In the genomic region with DNA sequence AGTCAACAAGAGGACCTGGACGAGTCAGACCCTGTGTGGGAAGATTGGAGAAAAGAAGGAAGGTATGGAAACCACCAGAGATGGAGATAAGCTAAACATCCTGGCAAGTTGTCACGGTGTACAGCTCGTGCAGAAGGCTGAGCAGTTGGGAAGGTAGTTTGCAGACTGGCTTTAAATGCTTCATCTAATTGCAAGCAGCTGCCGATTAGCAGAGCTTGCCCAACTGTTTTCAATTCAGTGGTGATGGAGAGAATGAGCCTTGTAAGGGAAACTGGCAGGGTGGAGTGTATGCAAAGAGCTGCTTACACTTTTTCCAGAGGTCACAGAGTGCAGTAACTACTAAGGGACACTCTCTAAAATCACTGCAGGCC, we compare ENCODE assay signal across 9 mouse cellular contexts.
A peak's percentile ranks its signal among the peaks of the same experiment; 100 is the strongest.
DNase-seq lines count a peak whose midpoint lies in the region; ATAC-seq and TF ChIP-seq lines count a peak whose summit lies in the region.
"Had no signal": no experiment of that assay in that cellular context is flagged by ENCODE, and none has a peak within 500 bp of the region (broad histone marks: within the 10 kb centered on the region; RNA-seq: fewer than 3 reads in every experiment).

No protein-coding gene starts in this region.

- H3K4me2 ChIP-seq in limb, embryonic 11.5 days (ENCODE audit: low read depth, severe bottlenecking): no peak overlapping the region; the same call in 1 of the 2 replicates
- no peak overlapping the region for H3K4me2 ChIP-seq in intestine, embryonic 15.5 days (replicated peaks)
- H3K4me2 ChIP-seq in kidney, embryonic 14.5 days (replicated peaks; ENCODE audit: low read depth, low read length): no peak overlapping the region

- no peak overlapping the region for H3K4me3 ChIP-seq in embryonic fibroblast, embryonic 13.5 days (ENCODE audit: insufficient read depth, low read length)
- H3K4me3 ChIP-seq in limb, embryonic 11.5 days (ENCODE audit: low read depth, low read length): no peak overlapping the region
- H3K4me3 ChIP-seq in intestine, embryonic 15.5 days (replicated peaks): no peak overlapping the region
- no peak overlapping the region for H3K4me3 ChIP-seq in kidney, embryonic 14.5 days (ENCODE audit: low read length)

- H3K27ac ChIP-seq in embryonic fibroblast, embryonic 13.5 days (ENCODE audit: insufficient read depth, low read length): peak overlapping the region; percentile 66
- H3K27ac ChIP-seq in limb, embryonic 11.5 days (replicated peaks; ENCODE audit: low read depth, low read length): no peak overlapping the region; the same call in 1 of the 2 replicates
- no peak overlapping the region for H3K27ac ChIP-seq in intestine, embryonic 15.5 days
- no peak overlapping the region for H3K27ac ChIP-seq in kidney, embryonic 14.5 days (ENCODE audit: low read depth, low read length)

- no peaks in the 10 kb centered on the region for H3K9me3 ChIP-seq in limb, embryonic 11.5 days (ENCODE audit: control insufficient read depth, low read length)
- no peaks in the 10 kb centered on the region for H3K9me3 ChIP-seq in intestine, embryonic 15.5 days
- no peaks in the 10 kb centered on the region for H3K9me3 ChIP-seq in kidney, embryonic 14.5 days (ENCODE audit: control insufficient read depth, low read length)

- no peak for TF ChIP-seq POLR2A in embryonic fibroblast, embryonic 13.5 days (IDR thresholded peaks at IDR 0.05; ENCODE audit: low read depth, low read length)

- no peaks in the 10 kb centered on the region for H3K36me3 ChIP-seq in limb, embryonic 11.5 days (ENCODE audit: control insufficient read depth, insufficient read depth, low read length)
- no peaks in the 10 kb centered on the region for H3K36me3 ChIP-seq in intestine, embryonic 15.5 days
- H3K36me3 ChIP-seq in kidney, embryonic 14.5 days (ENCODE audit: control insufficient read depth, insufficient read depth, low read length): no peaks in the 10 kb centered on the region

- 0 out of 2 replicates have a peak overlapping the region, but pooled peaks have one; percentile 3 for H3K9ac ChIP-seq in limb, embryonic 11.5 days (ENCODE audit: low read length)
- H3K9ac ChIP-seq in intestine, embryonic 15.5 days: no peak overlapping the region
- H3K9ac ChIP-seq in kidney, embryonic 14.5 days (ENCODE audit: low read depth, low read length): no peak overlapping the region

- intact Hi-C loops in heart, postnatal 25 days (cut with DNase I): no loop called here

- ATAC-seq in limb, embryonic 11.5 days (ENCODE audit: insufficient number of reproducible peaks, low FRiP score, low TSS enrichment, low read depth): no peak
- no peak for ATAC-seq in intestine, embryonic 15.5 days
- ATAC-seq in kidney, embryonic 14.5 days (ENCODE audit: low FRiP score, low TSS enrichment): no peak
- no peak for ATAC-seq in erythroblast, adult 5-6 weeks (replicated peaks; ENCODE audit: low FRiP score, poor library complexity, severe bottlenecking)

- no peaks in the 10 kb centered on the region for H3K27me3 ChIP-seq in limb, embryonic 11.5 days (ENCODE audit: control insufficient read depth, insufficient read depth, low read length)
- no peaks in the 10 kb centered on the region for H3K27me3 ChIP-seq in intestine, embryonic 15.5 days (replicated peaks)
- H3K27me3 ChIP-seq in kidney, embryonic 14.5 days (ENCODE audit: control insufficient read depth, insufficient read depth, low read length): no peaks in the 10 kb centered on the region

- H3K4me1 ChIP-seq in embryonic fibroblast, embryonic 13.5 days (ENCODE audit: control insufficient read depth, insufficient read depth, low read length): peaks cover 9% of the 10 kb centered on the region; the same call in 1 of the 2 replicates
- H3K4me1 ChIP-seq in limb, embryonic 11.5 days (ENCODE audit: control insufficient read depth, insufficient read depth, low read length): peaks cover 7% of the 10 kb centered on the region; the same call in 1 of the 2 replicates
- H3K4me1 ChIP-seq in intestine, embryonic 15.5 days (replicated peaks): no peaks in the 10 kb centered on the region
- no peaks in the 10 kb centered on the region for H3K4me1 ChIP-seq in kidney, embryonic 14.5 days (ENCODE audit: control insufficient read depth, insufficient read depth, low read length)

- DNase-seq in heart, adult 11 months: peak; percentile 79
- DNase-seq in heart, postnatal 25 days (ENCODE audit: low spot score): no peak
- DNase-seq in NIH3T3 (ENCODE audit: low read depth): peak; percentile 40
- DNase-seq in limb, embryonic 11.5 days (ENCODE audit: low spot score): peak; percentile 67
- DNase-seq: heart, postnatal 4 days had no signal

- TF ChIP-seq CTCF in embryonic fibroblast, embryonic 13.5 days (IDR thresholded peaks at IDR 0.05; ENCODE audit: borderline replicate concordance, insufficient read depth, low read length): no peak

- 7% methylated on average over 4 of the region's 4 CpGs for WGBS in limb, embryonic 11.5 days
- 38% methylated on average over 4 of the region's 4 CpGs for WGBS in intestine, embryonic 15.5 days
- 31% methylated on average over 4 of the region's 4 CpGs for WGBS in kidney, embryonic 14.5 days
